Mouse (Mus musculus) cerebellum, postnatal 14 days (tissue): ENCODE data around the gene Rabep2.
"Not testable (repeated sequence)": the region's sequence is repeated elsewhere in the genome, so short reads cannot be mapped to it uniquely, and the experiment has no call there.

Source experiments
- DNase-seq, 2 experiments: peaks; one replicate each; pipeline ENCODE4 v3.0.0; 2021; ENCODE audit warnings: mixed read lengths in 2 of 2

Gene Rabep2

GRCm38 (mm10) chr7:126428631-126429502, at the start of gene Rabep2:
Gene Rabep2 (plus strand): TSS chr7:126428759.
- DNase-seq = peak; percentile 99 to 100

GRCm38 (mm10) chr7:126383565-126383964, 45.0 kb upstream of the Rabep2 start:
- DNase-seq = no peak

- no peak for DNase-seq
Observed at GRCm38 (mm10) chr7:126388185-126388584, 40.4 kb upstream of the Rabep2 start.

GRCm38 (mm10) chr7:126392086-126392884, 36.3 kb upstream of the Rabep2 start:
- DNase-seq = not testable (repeated sequence)

GRCm38 (mm10) chr7:126396298-126397119, 32.0 kb upstream of the Rabep2 start, which contains the start of gene Nfatc2ip:
Gene Nfatc2ip (minus strand): TSS chr7:126396737.
- peak; percentile 97 to 99 for DNase-seq

GRCm38 (mm10) chr7:126397221-126397620, 31.3 kb upstream of the Rabep2 start:
- DNase-seq = no peak

GRCm38 (mm10) chr7:126397822-126398221, 30.7 kb upstream of the Rabep2 start:
- no peak for DNase-seq

GRCm38 (mm10) chr7:126399548-126399947, 29.0 kb upstream of the Rabep2 start:
- peak; percentile 91 to 95 for DNase-seq

- not testable (repeated sequence) for DNase-seq
Observed at GRCm38 (mm10) chr7:126402518-126402917, 26.0 kb upstream of the Rabep2 start.

- no peak for DNase-seq
Observed at GRCm38 (mm10) chr7:126408686-126409085, 19.9 kb upstream of the Rabep2 start.

- DNase-seq = no peak
Observed at GRCm38 (mm10) chr7:126411061-126411460, 17.5 kb upstream of the Rabep2 start.

- no peak for DNase-seq
Observed at GRCm38 (mm10) chr7:126414725-126415124, 13.8 kb upstream of the Rabep2 start, which contains the start of gene Cd19. Gene Cd19 (minus strand): TSS chr7:126414889.

- no peak for DNase-seq
Observed at GRCm38 (mm10) chr7:126416615-126417014, 11.9 kb upstream of the Rabep2 start.

GRCm38 (mm10) chr7:126417045-126417444, 11.5 kb upstream of the Rabep2 start:
- no peak for DNase-seq

GRCm38 (mm10) chr7:126417606-126418005, 11.0 kb upstream of the Rabep2 start:
- DNase-seq = no peak

- no peak for DNase-seq
Observed at GRCm38 (mm10) chr7:126418496-126418895, 10.1 kb upstream of the Rabep2 start.

GRCm38 (mm10) chr7:126421756-126422155, 6.8 kb upstream of the Rabep2 start:
- no peak for DNase-seq

- no peak for DNase-seq
Observed at GRCm38 (mm10) chr7:126424161-126424560, 4.4 kb upstream of the Rabep2 start.

- DNase-seq = no peak
Observed at GRCm38 (mm10) chr7:126427323-126427860, 1.2 kb upstream of the Rabep2 start.

GRCm38 (mm10) chr7:126428154-126428553, 405 bp upstream of the Rabep2 start:
- no peak for DNase-seq

GRCm38 (mm10) chr7:126429503-126429898, 942 bp downstream of the Rabep2 start:
- no peak for DNase-seq

- no peak for DNase-seq
Observed at GRCm38 (mm10) chr7:126430167-126430566, 1.6 kb downstream of the Rabep2 start.
